Mouse (Mus musculus) lung, embryonic 16.5 days (tissue): ENCODE data around the gene Tbc1d14. TPM values are rescaled to one million over a fixed set of nuclear protein-coding genes. Genes with fewer than 3 reads are reported as not detected.

Experiments
- ATAC-seq: fragments of 200-750 bp; cut with Nextera tagmentation; 2 replicates; pipeline ENCODE4 v1.8.0; 2017; ENCODE audit warnings: low read depth, mild to moderate bottlenecking, moderate library complexity
- H3K27ac ChIP-seq: fragments of 300-500 bp; sonication (generic); 2 replicates; pipeline ENCODE4 v1.5.1; 2014; ENCODE audit warnings: mild to moderate bottlenecking, control low read depth, low read length
- H3K27me3 ChIP-seq: fragments of 300-500 bp; sonication (generic); 2 replicates; pipeline ENCODE4 v1.6.1; 2014; ENCODE audit warnings: low read depth, low read length, mixed read lengths; ENCODE audit not compliant: control insufficient read depth, insufficient read depth
- H3K36me3 ChIP-seq: fragments of 300-500 bp; sonication (generic); 2 replicates; pipeline ENCODE4 v1.6.1; 2014; ENCODE audit warnings: low read length; ENCODE audit not compliant: control insufficient read depth, insufficient read depth
- H3K4me1 ChIP-seq: fragments of 300-500 bp; sonication (generic); replicated peaks from 2 replicates; pipeline ENCODE4 v1.6.1; 2014; ENCODE audit warnings: low read length, mixed read lengths; ENCODE audit not compliant: control insufficient read depth, insufficient read depth
- H3K4me2 ChIP-seq: fragments of 300-500 bp; sonication (generic); 2 replicates; pipeline ENCODE4 v1.6.1; 2014; ENCODE audit warnings: low read depth, low read length, control low read depth
- H3K4me3 ChIP-seq: fragments of 300-500 bp; sonication (generic); 2 replicates; pipeline ENCODE4 v1.5.1; 2014; ENCODE audit warnings: mild to moderate bottlenecking, low read length, control low read depth
- H3K9ac ChIP-seq: fragments of 300-500 bp; sonication (generic); 2 replicates; pipeline ENCODE4 v1.6.1; 2014; ENCODE audit warnings: low read length, control low read depth
- H3K9me3 ChIP-seq: fragments of 300-500 bp; sonication (generic); 2 replicates; pipeline ENCODE4 v1.6.1; 2016; ENCODE audit warnings: low read length; ENCODE audit not compliant: control insufficient read depth
- WGBS: fragments of 180-500 bp; shearing (Covaris S2); extraction: QIAGEN DNeasy Blood & Tissue Kit; methylation state at CpG from one replicate; pipeline ENCODE4 v1.1.7; 2014; 5-methylcytosine and 5-hydroxymethylcytosine counted together
- polyA plus RNA-seq: library from polyadenylated mRNA; unstranded; fragments of >200 nt; fragmentation: Nextera tagmentation; extraction: Ambion mirVana; gene quantifications from 2 replicates; pipeline ENCODE4 v1.2.1, GENCODE M21; 2015

Tbc1d14 gene
- polyA plus RNA-seq, 1 experiment from 2014 or later, result 25.2 TPM

DNA sequence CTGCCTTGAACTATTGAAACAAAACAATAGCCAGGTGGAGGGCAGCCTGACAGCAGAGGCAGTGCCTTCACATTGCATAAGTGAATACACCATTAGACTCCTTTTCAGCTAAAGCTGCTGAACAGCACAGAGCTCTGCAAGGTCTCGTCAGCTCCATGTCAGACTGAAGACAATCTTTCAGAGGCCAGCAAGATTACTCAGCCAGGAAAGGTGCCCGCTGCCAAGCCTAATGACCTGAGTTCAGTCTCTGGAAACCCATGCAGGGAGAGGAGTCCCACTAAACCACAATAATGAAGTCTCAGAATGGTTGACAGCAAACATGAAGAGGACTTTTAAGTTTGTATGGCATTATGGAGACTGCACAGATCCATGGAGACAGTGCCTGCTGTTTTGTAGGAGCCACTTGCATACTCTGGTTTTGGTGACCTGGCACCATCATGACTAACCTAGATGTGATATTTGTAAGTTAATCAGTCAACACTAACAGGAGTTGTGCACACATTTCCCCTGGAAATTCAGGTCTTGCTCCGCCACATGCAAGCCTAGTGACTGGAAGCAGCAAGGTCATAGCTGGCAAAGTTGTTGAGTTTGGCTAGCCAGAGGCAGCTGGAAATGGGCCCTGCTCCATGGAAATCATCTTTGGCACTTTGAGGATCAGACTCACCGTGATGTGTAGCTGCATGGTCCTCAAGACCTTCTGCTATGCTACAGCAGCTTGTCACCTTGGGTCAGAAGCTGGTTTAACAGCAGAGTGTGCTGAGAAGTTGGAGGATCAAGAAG is 120.0 kb downstream of the Tbc1d14 start:
- Histone ChIP-seq H3K4me3 (no peak overlapping the region), H3K9me3 (no peaks in the 10 kb centered on the region), H3K4me2 (no peak overlapping the region), H3K27me3 (no peaks in the 10 kb centered on the region), H3K36me3 (peaks cover 25% of the 10 kb centered on the region), H3K27ac (no peak overlapping the region), H3K4me1 (no peaks in the 10 kb centered on the region), H3K9ac (no peak overlapping the region)
- no peak for ATAC-seq
- WGBS, result 86% methylated on average over 4 of the region's 4 CpGs

DNA sequence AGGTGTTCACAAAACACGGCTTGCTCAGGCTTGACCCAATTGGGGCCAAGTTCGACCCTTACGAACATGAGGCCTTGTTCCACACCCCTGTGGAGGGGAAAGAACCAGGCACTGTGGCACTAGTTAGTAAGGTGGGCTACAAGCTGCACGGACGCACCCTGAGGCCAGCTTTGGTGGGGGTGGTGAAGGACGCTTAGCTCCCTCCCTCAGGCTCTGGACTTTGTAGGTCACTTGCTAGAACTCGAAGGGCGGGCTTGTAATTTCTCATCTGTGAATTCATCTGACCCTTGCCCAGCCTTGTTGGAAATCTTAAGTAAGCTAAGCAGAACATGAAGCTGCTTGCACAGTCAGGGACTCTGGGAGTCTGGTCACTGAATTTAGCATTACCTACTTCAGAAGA is 121.9 kb downstream of the Tbc1d14 start:
- 91% methylated on average over 8 of the region's 8 CpGs for WGBS
- Histone ChIP-seq H3K27ac (no peak overlapping the region), H3K27me3 (no peaks in the 10 kb centered on the region), H3K36me3 (peaks cover 25% of the 10 kb centered on the region), H3K9ac (no peak overlapping the region), H3K9me3 (no peaks in the 10 kb centered on the region), H3K4me3 (no peak overlapping the region), H3K4me1 (peaks cover 3% of the 10 kb centered on the region), H3K4me2 (no peak overlapping the region)
- ATAC-seq, result no peak

DNA sequence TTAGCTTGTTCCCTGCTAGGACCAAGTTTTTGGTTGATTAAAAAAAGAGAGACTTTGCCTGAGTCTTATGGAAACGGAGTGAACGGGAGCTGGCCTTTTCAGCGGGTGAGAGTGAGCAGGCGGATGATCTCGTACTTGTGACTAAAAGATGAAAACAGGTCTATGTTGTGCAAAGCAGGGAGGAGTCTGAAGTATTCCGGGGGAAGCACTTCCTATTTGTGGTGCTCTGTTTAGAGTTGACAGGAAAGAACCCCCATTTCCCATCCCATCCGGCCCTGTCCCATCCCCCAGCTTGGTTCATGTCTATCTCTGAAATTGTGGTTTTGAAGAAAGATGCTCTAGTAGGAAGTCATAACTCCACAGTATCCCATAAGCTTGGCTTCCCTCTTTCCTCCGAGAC is 127.2 kb downstream of the Tbc1d14 start:
- no peak overlapping the region for H3K27ac ChIP-seq
- peak overlapping the region; percentile 85 for H3K9ac ChIP-seq
- peak overlapping the region; percentile 90 for H3K4me2 ChIP-seq
- no peaks in the 10 kb centered on the region for H3K27me3 ChIP-seq
- H3K36me3 ChIP-seq, result peaks cover 6% of the 10 kb centered on the region; the same call in 1 of the 2 replicates
- no peak for ATAC-seq
- H3K4me3 ChIP-seq, result peak overlapping the region; percentile 84
- H3K9me3 ChIP-seq, result no peaks in the 10 kb centered on the region
- WGBS, result 18% methylated on average over 8 of the region's 8 CpGs
- H3K4me1 ChIP-seq, result peaks cover 12% of the 10 kb centered on the region

DNA sequence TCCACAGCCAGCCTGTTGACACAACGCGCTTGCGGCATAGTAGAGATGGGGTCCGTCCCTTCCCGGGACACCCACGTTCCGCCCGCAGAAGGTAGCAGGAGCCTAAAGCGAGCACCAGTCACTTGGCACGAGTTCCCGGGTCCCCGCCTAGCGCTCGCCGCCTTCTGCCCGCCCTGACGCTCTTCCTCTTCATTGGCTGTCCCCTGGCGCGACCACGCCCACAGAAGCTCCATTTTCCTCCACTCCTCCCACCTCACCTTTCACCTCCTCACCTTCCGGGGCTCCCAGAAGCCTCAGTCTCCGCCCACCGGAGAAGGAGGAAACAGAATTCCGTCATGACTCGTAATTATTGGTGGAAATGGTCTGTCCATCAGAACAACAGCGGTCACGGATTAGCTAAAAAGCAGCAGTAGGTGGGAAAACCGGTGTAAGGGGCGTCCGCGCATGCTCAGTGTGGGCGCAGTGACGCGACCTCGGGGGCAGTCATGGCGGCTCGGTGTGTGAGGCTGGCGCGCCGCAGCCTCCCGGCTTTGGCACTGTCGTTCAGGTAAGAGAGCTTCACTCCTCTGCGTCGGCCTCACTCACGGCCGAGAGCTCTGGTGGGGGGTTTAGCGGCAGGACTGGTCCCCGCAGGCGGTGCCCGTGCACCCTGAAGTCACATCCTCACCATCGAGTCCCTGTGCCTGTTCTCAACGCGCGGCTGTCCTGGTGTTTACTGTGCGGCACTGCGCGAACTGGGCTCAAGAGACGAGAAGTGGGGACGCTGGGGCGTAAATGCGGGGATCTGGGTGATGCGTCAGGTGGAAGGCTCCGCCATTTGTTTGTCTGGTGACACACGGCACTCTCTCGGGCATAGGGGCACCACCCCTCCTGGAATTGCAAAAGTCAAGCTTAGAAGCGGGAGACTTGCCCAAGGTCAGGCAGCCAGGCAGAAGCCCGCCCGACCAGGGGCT is 128.1 kb downstream of the Tbc1d14 start, which contains the start of gene Grpel1:
TSS of gene Grpel1 (plus strand) at position 290 of the 953 bp plus-strand sequence.
- peak; percentile 98 for ATAC-seq
- H3K9me3 ChIP-seq, result no peaks in the 10 kb centered on the region
- WGBS, result under 1% methylated on average over 68 of the region's 68 CpGs

DNA sequence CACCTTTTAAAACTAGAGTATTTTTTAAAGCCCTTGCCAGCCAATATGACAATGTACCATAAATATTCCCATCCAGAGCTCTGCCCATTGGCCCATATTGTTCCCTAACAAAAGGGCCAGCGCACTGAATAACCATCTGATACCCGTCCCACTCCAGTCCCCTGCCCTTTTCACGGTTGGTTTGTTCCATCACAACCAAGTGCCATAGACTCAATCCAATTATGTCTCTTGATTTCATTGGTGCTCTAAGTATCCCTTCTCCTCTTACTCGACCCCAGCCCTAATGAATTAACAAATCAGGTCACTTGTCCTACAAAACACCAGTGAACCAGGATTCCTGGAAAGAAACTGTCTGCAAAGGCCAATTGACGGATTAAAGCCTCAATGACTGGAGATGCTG is 129.7 kb downstream of the Tbc1d14 start:
- H3K4me1 ChIP-seq, result peaks cover 12% of the 10 kb centered on the region
- no peak overlapping the region for H3K9ac ChIP-seq
- no peaks in the 10 kb centered on the region for H3K9me3 ChIP-seq
- no peak overlapping the region for H3K4me2 ChIP-seq
- H3K4me3 ChIP-seq, result no peak overlapping the region
- no peak overlapping the region for H3K27ac ChIP-seq
- no peaks in the 10 kb centered on the region for H3K27me3 ChIP-seq
- 65% methylated on average over 5 of the region's 5 CpGs for WGBS
- no peak for ATAC-seq
- no peaks in the 10 kb centered on the region for H3K36me3 ChIP-seq

More for the DNA sequence above, 128.1 kb downstream of the Tbc1d14 start, which contains the start of gene Grpel1:
- Histone ChIP-seq H3K27ac (no peak within 1 kb of the TSS; the same call in 1 of the 2 replicates), H3K9ac (peak within 1 kb of the TSS; percentile 85), H3K36me3 (peaks cover 6% of the 10 kb centered on the region; the same call in 1 of the 2 replicates), H3K4me2 (peak within 1 kb of the TSS; percentile 90), H3K4me3 (peak within 1 kb of the TSS; percentile 84), H3K4me1 (peaks cover 12% of the 10 kb centered on the region), H3K27me3 (no peaks in the 10 kb centered on the region)

DNA sequence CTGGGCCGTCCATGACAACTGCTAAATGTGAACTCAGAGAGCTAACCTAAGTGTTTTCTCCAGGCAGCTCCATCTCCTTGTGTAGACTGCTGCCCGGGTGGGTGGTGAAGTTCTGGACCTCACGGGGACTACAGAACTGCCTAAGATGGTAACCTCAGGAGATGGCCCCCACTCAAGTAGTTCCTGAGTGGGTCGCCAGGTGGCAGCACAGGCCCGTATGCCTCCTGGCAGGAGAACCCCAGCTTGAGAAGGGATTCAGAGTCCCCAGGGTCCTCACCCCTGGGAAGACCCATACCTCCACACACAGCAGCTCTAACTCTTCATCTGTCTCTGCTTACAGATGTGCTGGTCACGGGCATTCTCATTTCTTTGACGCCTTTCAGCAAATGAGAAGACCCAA is 130.3 kb downstream of the Tbc1d14 start:
- Histone ChIP-seq H3K27ac (no peak overlapping the region), H3K9me3 (no peaks in the 10 kb centered on the region), H3K36me3 (no peaks in the 10 kb centered on the region), H3K4me2 (no peak overlapping the region), H3K4me1 (peaks cover 12% of the 10 kb centered on the region), H3K4me3 (no peak overlapping the region), H3K9ac (no peak overlapping the region), H3K27me3 (no peaks in the 10 kb centered on the region)
- ATAC-seq, result no peak
- 9% methylated on average over 7 of the region's 7 CpGs for WGBS

DNA sequence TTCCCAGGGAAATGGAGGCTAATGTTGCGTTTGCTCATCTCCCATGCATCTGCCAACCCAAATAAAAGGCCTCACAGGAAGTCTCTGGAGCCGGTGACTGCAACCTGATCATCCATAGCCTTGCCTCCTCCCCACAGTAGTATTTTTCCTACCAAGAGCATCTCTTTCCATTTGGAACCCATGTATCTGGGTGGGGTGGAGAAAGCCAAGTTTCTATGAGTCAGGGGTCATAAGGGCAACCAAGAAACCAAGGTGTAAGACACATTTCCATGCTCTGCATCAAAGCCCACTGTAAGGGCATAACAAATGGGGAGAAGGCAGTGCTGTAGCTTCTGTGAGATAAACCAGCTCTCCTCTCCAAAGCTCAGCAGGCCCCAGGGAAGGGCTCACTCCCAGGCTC is 131.8 kb downstream of the Tbc1d14 start:
- WGBS, result 60% methylated on average over 2 of the region's 2 CpGs
- H3K4me1 ChIP-seq, result peaks cover 9% of the 10 kb centered on the region

DNA sequence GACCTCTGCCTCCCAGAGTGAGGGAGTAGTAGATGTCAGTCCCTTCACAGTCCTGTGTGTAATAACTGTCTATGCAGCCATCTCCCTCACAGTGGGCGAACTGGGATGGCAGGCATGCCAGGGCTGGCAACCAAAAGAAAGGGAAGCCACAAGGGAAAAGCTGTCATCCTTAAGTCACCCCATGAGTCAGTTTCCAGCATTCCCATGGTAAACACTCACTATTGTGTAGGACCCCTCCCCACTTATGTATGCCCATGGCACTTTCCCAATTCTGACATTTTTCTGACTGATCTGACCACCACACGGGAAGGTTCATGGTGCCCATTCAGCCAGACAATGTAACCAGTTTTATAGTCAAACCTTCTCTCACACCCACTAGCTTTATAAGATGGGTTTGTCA is 132.4 kb downstream of the Tbc1d14 start:
- H3K4me1 ChIP-seq, result peaks cover 4% of the 10 kb centered on the region
- H3K9ac ChIP-seq, result no peak overlapping the region
- no peaks in the 10 kb centered on the region for H3K9me3 ChIP-seq
- H3K27me3 ChIP-seq, result no peaks in the 10 kb centered on the region
- no peaks in the 10 kb centered on the region for H3K36me3 ChIP-seq
- no peak for ATAC-seq
- H3K4me2 ChIP-seq, result no peak overlapping the region
- H3K27ac ChIP-seq, result no peak overlapping the region
- WGBS, result 86% methylated on average over 2 of the region's 2 CpGs
- H3K4me3 ChIP-seq, result no peak overlapping the region

More for the DNA sequence above, 131.8 kb downstream of the Tbc1d14 start:
- Histone ChIP-seq H3K4me3 (no peak overlapping the region), H3K9ac (no peak overlapping the region), H3K9me3 (no peaks in the 10 kb centered on the region), H3K27me3 (no peaks in the 10 kb centered on the region), H3K4me2 (no peak overlapping the region), H3K36me3 (no peaks in the 10 kb centered on the region), H3K27ac (no peak overlapping the region)
- no peak for ATAC-seq

DNA sequence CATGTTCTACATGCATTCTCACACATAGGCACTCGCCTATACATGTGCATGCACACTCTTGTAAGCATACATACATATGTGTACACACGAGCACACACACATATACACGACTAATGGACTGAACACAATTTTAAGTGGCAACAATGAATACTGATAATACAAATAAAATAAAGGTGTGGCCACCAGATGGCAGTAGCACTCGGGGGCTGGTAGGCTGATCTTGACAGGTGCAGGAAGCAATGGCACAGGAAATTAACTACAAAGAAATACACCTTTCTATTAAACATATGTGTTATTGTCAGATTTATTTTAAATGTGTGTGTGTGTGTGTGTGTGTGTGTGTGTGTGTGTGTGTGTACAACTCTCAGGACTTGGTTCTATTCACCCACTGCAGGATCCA is 134.2 kb downstream of the Tbc1d14 start:
- Histone ChIP-seq H3K9me3 (no peaks in the 10 kb centered on the region), H3K27me3 (no peaks in the 10 kb centered on the region), H3K4me3 (no peak overlapping the region), H3K9ac (no peak overlapping the region), H3K36me3 (no peaks in the 10 kb centered on the region), H3K27ac (no peak overlapping the region), H3K4me2 (no peak overlapping the region), H3K4me1 (0 out of 2 replicates have a peak, but pooled peaks cover under 1% of the 10 kb centered on the region)
- WGBS, result 7% methylated on average over 4 of the region's 4 CpGs
- ATAC-seq, result no peak
